ENCODE assay signal across 8 mouse cellular contexts in the genomic region with DNA sequence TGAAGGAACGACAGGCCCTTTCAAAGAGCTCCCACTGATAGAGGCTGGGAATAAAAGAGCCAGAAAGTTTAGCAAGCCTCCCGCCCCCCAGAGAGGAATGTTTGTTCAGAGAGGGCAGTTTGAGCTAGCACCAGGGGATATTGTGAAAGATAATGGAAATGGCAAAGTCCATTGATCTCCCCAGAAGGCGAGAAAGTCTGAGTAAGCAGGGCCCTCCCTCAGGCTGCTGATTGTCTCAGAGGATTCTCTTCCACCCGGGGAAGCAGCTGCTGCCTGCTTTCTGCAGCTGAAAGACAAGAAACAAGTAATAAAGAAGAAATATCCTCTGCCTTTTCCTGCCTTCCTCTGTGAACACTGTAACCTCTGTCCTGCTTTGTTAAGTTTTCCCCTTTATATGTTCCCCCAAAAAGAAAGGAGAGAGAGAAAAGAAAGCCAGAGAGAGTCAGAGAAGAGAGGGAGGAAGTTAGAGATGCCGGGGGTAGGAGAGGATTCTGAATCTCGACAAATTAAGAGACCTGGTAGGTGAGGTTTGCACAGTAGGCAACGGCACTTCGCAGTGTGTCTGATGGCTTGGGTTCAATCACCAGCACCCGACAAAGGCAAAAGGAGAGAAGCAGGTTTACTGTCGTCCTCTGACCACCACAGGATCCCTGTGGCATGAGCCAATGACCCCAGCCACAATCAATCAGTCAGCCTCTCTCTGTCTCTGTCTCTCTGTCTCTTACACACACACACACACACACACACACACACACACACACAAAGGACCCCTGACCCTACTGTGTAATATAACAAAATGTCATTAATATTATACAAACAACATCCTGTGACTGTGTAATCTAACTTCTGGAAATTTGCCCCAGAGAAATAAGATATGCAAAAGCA. TPM values are rescaled to one million over a fixed set of nuclear protein-coding genes. Genes with fewer than 3 reads are reported as not detected.
DNase-seq lines count a peak whose midpoint lies in the region; ATAC-seq and TF ChIP-seq lines count a peak whose summit lies in the region.

No protein-coding gene starts in this region.

- peak overlapping the region; percentile 18; the same call in 1 of the 2 replicates for H3K4me2 ChIP-seq in lung, embryonic 14.5 days
- peak overlapping the region; percentile 9; the same call in 1 of the 2 replicates for H3K4me2 ChIP-seq in forebrain, embryonic 13.5 days
- H3K4me2 ChIP-seq in limb, embryonic 13.5 days (replicated peaks), result no peak overlapping the region
- no peak overlapping the region for H3K4me2 ChIP-seq in neural tube, embryonic 14.5 days (ENCODE audit: low read depth, low read length)

- peak; percentile 65 for ATAC-seq in lung, embryonic 14.5 days (ENCODE audit: insufficient read depth)
- ATAC-seq in forebrain, embryonic 13.5 days, result no peak
- ATAC-seq in limb, embryonic 13.5 days (ENCODE audit: low FRiP score, low read depth), result no peak
- ATAC-seq in neural tube, embryonic 14.5 days (ENCODE audit: low read depth), result no peak

- no peak overlapping the region for H3K4me3 ChIP-seq in lung, embryonic 14.5 days (ENCODE audit: low read depth, low read length)
- no peak overlapping the region for H3K4me3 ChIP-seq in forebrain, embryonic 13.5 days
- no peak overlapping the region for H3K4me3 ChIP-seq in limb, embryonic 13.5 days
- H3K4me3 ChIP-seq in neural tube, embryonic 14.5 days (ENCODE audit: low read depth, low read length), result no peak overlapping the region

- no peak for TF ChIP-seq CTCF in lung, embryonic 14.5 days (IDR thresholded peaks at IDR 0.05; ENCODE audit: low read depth)

- H3K27ac ChIP-seq in lung, embryonic 14.5 days (ENCODE audit: low read depth), result peak overlapping the region; percentile 88
- peak overlapping the region; percentile 60 for H3K27ac ChIP-seq in forebrain, embryonic 13.5 days
- H3K27ac ChIP-seq in limb, embryonic 13.5 days, result peak overlapping the region; percentile 91; the same call in 1 of the 2 replicates
- peak overlapping the region; percentile 57; the same call in 1 of the 2 replicates for H3K27ac ChIP-seq in neural tube, embryonic 14.5 days (ENCODE audit: low read depth, low read length)

- H3K4me1 ChIP-seq in lung, embryonic 14.5 days (ENCODE audit: insufficient read depth), result peaks cover 44% of the 10 kb centered on the region
- peaks cover 53% of the 10 kb centered on the region for H3K4me1 ChIP-seq in forebrain, embryonic 13.5 days
- peaks cover 67% of the 10 kb centered on the region for H3K4me1 ChIP-seq in limb, embryonic 13.5 days
- peaks cover 28% of the 10 kb centered on the region; the same call in 1 of the 2 replicates for H3K4me1 ChIP-seq in neural tube, embryonic 14.5 days (ENCODE audit: control insufficient read depth, insufficient read depth, low read length)

- H3K9me3 ChIP-seq in lung, embryonic 14.5 days (ENCODE audit: low read depth, low read length), result no peaks in the 10 kb centered on the region
- H3K9me3 ChIP-seq in forebrain, embryonic 13.5 days (replicated peaks), result no peaks in the 10 kb centered on the region
- H3K9me3 ChIP-seq in limb, embryonic 13.5 days, result no peaks in the 10 kb centered on the region
- H3K9me3 ChIP-seq in neural tube, embryonic 14.5 days (ENCODE audit: control insufficient read depth, low read length), result no peaks in the 10 kb centered on the region

- WGBS in lung, embryonic 14.5 days, result 11% methylated on average over 10 of the region's 10 CpGs
- WGBS in forebrain, embryonic 13.5 days, result 5% methylated on average over 10 of the region's 10 CpGs
- 16% methylated on average over 10 of the region's 10 CpGs for WGBS in limb, embryonic 13.5 days
- WGBS in neural tube, embryonic 14.5 days, result 3% methylated on average over 10 of the region's 10 CpGs

- peak; percentile 60 for DNase-seq in lung, embryonic 14.5 days
- DNase-seq in lung, postnatal 25 days (ENCODE audit: low spot score), result no peak
- no peak for DNase-seq in gastrocnemius, postnatal 4 days (ENCODE audit: low spot score in 2 of 2)
- DNase-seq in layer of hippocampus, postnatal 10 days (ENCODE audit: low spot score in 2 of 2), result no peak
- no peak for DNase-seq in cerebellum, postnatal 25 days

- 0 out of 2 replicates have a peak overlapping the region, but pooled peaks have one; percentile 9 for H3K9ac ChIP-seq in lung, embryonic 14.5 days
- peak overlapping the region; percentile 47; the same call in 1 of the 2 replicates for H3K9ac ChIP-seq in forebrain, embryonic 13.5 days
- H3K9ac ChIP-seq in limb, embryonic 13.5 days, result 0 out of 2 replicates have a peak overlapping the region, but pooled peaks have one; percentile 15
- no peak overlapping the region for H3K9ac ChIP-seq in neural tube, embryonic 14.5 days (replicated peaks; ENCODE audit: low read depth, low read length)

- no peaks in the 10 kb centered on the region for H3K36me3 ChIP-seq in lung, embryonic 14.5 days (ENCODE audit: insufficient read depth)
- no peaks in the 10 kb centered on the region for H3K36me3 ChIP-seq in forebrain, embryonic 13.5 days (ENCODE audit: poor library complexity, severe bottlenecking)
- H3K36me3 ChIP-seq in limb, embryonic 13.5 days, result no peaks in the 10 kb centered on the region
- no peaks in the 10 kb centered on the region for H3K36me3 ChIP-seq in neural tube, embryonic 14.5 days (ENCODE audit: control insufficient read depth, insufficient read depth, low read length)

- H3K27me3 ChIP-seq in lung, embryonic 14.5 days (ENCODE audit: insufficient read depth, low read length), result no peaks in the 10 kb centered on the region
- H3K27me3 ChIP-seq in forebrain, embryonic 13.5 days, result 0 out of 2 replicates have a peak, but pooled peaks cover 2% of the 10 kb centered on the region
- H3K27me3 ChIP-seq in limb, embryonic 13.5 days, result no peaks in the 10 kb centered on the region
- H3K27me3 ChIP-seq in neural tube, embryonic 14.5 days (ENCODE audit: control insufficient read depth, insufficient read depth, low read length), result no peaks in the 10 kb centered on the region

RNA-seq across cellular contexts. Expression of a gene that starts 38.9 kb away (rescaled TPM):
- polyA plus RNA-seq in lung, embryonic 14.5 days (2014; fragmentation: Nextera tagmentation; extraction: Ambion mirVana), result 158 and 160 TPM in 2 replicates
- 106 and 117 TPM in 2 replicates for polyA plus RNA-seq in forebrain, embryonic 13.5 days (2015; fragmentation: Nextera tagmentation; extraction: Ambion mirVana)
- 157 and 165 TPM in 2 replicates for polyA plus RNA-seq in limb, embryonic 13.5 days (2015; fragmentation: Nextera tagmentation; extraction: Ambion mirVana)
- 105 and 111 TPM in 2 replicates for polyA plus RNA-seq in neural tube, embryonic 14.5 days (2014; fragmentation: Nextera tagmentation; extraction: Ambion mirVana)
- total RNA-seq in gastrocnemius, postnatal 4 days (2021), result 10 to 100 TPM; 54.6 to 65.0 TPM
- total RNA-seq in layer of hippocampus, postnatal 10 days (2021), result 10 to 100 TPM; 60.9 to 66.3 TPM

RNA-seq across cellular contexts. Expression of a gene that starts 51.4 kb away (rescaled TPM):
- 20.1 and 22.1 TPM in 2 replicates for polyA plus RNA-seq in lung, embryonic 14.5 days (2014; fragmentation: Nextera tagmentation; extraction: Ambion mirVana)
- 37.3 and 46.1 TPM in 2 replicates for polyA plus RNA-seq in forebrain, embryonic 13.5 days (2015; fragmentation: Nextera tagmentation; extraction: Ambion mirVana)
- polyA plus RNA-seq in limb, embryonic 13.5 days (2015; fragmentation: Nextera tagmentation; extraction: Ambion mirVana), result 31.8 and 36.6 TPM in 2 replicates
- 75.8 and 87.1 TPM in 2 replicates for polyA plus RNA-seq in neural tube, embryonic 14.5 days (2014; fragmentation: Nextera tagmentation; extraction: Ambion mirVana)
- 1,000 to 10,000 TPM; 1,016 to 1,021 TPM for total RNA-seq in gastrocnemius, postnatal 4 days (2021)
- total RNA-seq in layer of hippocampus, postnatal 10 days (2021), result 100 to 1,000 TPM; 221 to 232 TPM

Comparison
In these comparisons a context has a peak if more than half of its experiments do, and no peak if none do; other contexts are left out.
1. H3K4me2 ChIP-seq: peak in lung, embryonic 14.5 days (single experiment) and forebrain, embryonic 13.5 days (single experiment); none in limb, embryonic 13.5 days (single experiment) and neural tube, embryonic 14.5 days (single experiment).
2. Peak in every context shown above with its lines, with median percentiles within 50 percentile points of each other: H3K27ac ChIP-seq.